Mouse (Mus musculus): ENCODE results near the gene Uhrf2. TPM values are rescaled to one million over a fixed set of nuclear protein-coding genes. Genes with fewer than 3 reads are reported as not detected.

Gene Uhrf2
- total RNA-seq, 1 experiment from 2014 or later, result 109 TPM

DNA sequence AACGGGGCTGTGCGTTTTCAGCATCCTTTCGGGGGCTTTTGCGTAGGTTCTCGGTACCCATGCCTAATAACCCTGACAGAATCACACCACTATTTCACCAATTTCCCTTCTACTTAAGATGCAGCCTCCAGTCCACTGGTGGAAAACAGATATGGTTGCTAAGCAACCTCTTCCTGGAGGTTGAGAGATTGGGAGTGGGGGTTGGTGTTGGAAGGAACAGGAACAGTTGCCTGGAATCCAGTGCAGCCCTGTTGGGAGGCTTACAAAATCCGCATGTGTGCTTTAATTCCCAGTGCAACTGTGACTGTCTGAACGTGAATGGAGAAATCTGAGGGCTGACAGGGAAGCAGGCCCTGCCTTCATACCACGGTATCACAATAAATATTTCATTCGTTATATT lies 87.5 kb downstream of the Uhrf2 start:
- ATAC-seq (replicated peaks; ENCODE audit: low read depth, poor library complexity, severe bottlenecking), result no peak

- no peak for ATAC-seq (replicated peaks; ENCODE audit: low read depth, poor library complexity, severe bottlenecking)
These were observed 88.3 kb downstream of the Uhrf2 start for GRCm38 (mm10) chr19:30118344-30119312.

- ATAC-seq (replicated peaks; ENCODE audit: low read depth, poor library complexity, severe bottlenecking), result no peak
These were observed 94.8 kb downstream of the Uhrf2 start for GRCm38 (mm10) chr19:30124999-30125669.

- ATAC-seq (replicated peaks; ENCODE audit: low read depth, poor library complexity, severe bottlenecking), result no peak
These were observed 95.4 kb downstream of the Uhrf2 start for GRCm38 (mm10) chr19:30125670-30126059.

DNA sequence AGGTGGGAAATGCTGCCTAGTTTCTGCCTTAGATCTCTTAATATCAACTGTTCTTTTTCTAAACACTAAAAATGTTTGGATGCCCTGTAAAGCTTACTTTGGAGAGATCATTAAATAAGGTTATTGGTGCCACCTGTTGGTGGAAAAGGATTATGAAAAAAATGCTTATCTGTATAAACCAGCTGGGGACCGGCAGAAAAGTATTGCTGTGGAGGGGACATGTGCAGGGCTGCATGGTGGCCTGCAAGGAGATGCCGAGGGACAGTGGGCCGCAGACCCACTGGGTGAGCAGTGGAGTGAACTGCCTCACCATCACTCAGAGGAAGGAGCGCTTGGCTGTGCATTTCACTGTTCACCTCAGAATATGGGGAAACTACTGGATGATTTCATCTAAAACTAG lies 97.9 kb downstream of the Uhrf2 start:
- peak; percentile 65 for ATAC-seq (replicated peaks; ENCODE audit: low read depth, poor library complexity, severe bottlenecking)

DNA sequence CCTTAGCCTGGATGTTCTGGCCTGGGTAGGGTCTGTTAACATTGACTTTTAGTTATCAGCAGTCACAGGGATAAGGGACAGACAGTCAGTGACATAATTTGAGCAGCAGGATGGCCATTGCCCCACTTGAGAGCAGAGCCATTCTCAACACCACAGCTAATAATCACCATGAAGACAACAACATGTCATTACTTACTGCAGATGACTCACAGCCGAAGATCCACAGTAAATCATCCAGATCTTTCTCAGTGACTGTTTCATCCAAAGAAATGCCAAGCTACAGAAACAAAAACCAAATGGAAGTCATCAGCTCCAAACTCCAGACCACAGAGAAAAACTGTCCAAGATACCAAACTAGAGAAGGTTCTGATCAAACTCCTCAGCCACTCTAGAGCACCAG lies 106.0 kb downstream of the Uhrf2 start:
- no peak for ATAC-seq (replicated peaks; ENCODE audit: low read depth, poor library complexity, severe bottlenecking)

Other genes starting within 250 kb of the Uhrf2 start
- 13.4 and 22.4 TPM in 2 replicates for gene 9930021J03Rik, start 224.5 kb upstream of the Uhrf2 start, total RNA-seq (2017)
- gene Ranbp6, start 217.5 kb upstream of the Uhrf2 start, total RNA-seq (2017), result 18.9 and 23.5 TPM in 2 replicates
- gene Il33, start 105.4 kb upstream of the Uhrf2 start, total RNA-seq (2017), result not detected in 2 replicates
- gene Trpd52l3, start 26.7 kb upstream of the Uhrf2 start, total RNA-seq (2017), result not detected in 2 replicates
- 0.18 TPM in 1 of 2 replicates, not detected in the other for gene Gldc, start 144.9 kb downstream of the Uhrf2 start, total RNA-seq (2017)
- not detected in 2 replicates for gene Mbl2, start 202.4 kb downstream of the Uhrf2 start, total RNA-seq (2017)

Data from common myeloid progenitor, adult 5-6 weeks (primary cell).